Mouse (Mus musculus): ENCODE results near the gene Mrgprf.

DNA sequence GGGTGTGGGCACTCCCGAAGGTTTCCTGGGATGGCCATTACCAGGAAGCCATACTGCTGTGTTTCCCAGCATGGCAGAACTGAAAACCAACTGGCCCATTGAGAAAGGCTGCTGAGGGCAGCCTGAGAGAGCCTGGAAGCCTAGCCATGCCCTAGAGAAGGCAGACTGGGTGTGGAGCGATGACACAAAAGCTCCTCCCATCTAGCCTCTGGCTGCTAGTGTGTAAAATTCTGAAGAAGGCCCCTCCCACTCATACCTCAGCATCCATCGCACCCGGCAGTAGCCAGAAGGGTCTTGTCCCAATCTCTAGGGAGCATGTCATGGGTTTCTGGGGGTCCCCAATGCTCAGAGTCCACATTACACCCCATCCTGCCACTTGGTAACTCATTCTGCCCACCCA lies 19.2 kb upstream of the Mrgprf start:
- TF ChIP-seq POLR2A (IDR thresholded peaks at IDR 0.05; ENCODE audit: low read depth, low read length) = no peak
- TF ChIP-seq CTCF (IDR thresholded peaks at IDR 0.05; ENCODE audit: borderline replicate concordance, insufficient read depth, low read length) = no peak
